Mouse (Mus musculus): ENCODE data around the gene Defb45. TPM values are rescaled to one million over a fixed set of nuclear protein-coding genes. Genes with fewer than 3 reads are reported as not detected.

Gene Defb45
- total RNA-seq, 2 experiments from 2014 or later, result not detected

- Histone ChIP-seq H3K27ac (no peak overlapping the region), H3K4me3 (no peak overlapping the region)
- DNase-seq (ENCODE audit: extremely low spot score in 1 of 2, low spot score in 2 of 2), result no peak
- intact Hi-C loops (cut with DNase I), result no loop called here
- TF ChIP-seq CTCF (IDR thresholded peaks at IDR 0.05), result no peak
These were observed 42.5 kb downstream of the Defb45 start for GRCm38 (mm10) chr2:152556655-152557054.

GRCm38 (mm10) chr2:152553774-152554423 lies 45.3 kb downstream of the Defb45 start:
- H3K4me3 ChIP-seq, result no peak overlapping the region
- TF ChIP-seq CTCF (IDR thresholded peaks at IDR 0.05), result peak; percentile 90
- no peak overlapping the region for H3K27ac ChIP-seq
- intact Hi-C loops (cut with DNase I), result loop anchor here (2.0 kb wide), 1 partner anchor 51 kb away; the partner anchor contains the start of gene Defb36
- DNase-seq (ENCODE audit: extremely low spot score in 1 of 2, low spot score in 2 of 2), result peak; percentile 54 to 73

- Histone ChIP-seq H3K27ac (no peak overlapping the region), H3K4me3 (no peak overlapping the region)
- intact Hi-C loops (cut with DNase I), result loop anchor here (5.0 kb wide), 1 partner anchor 156 kb away; no protein-coding TSS in a partner anchor
- TF ChIP-seq CTCF (IDR thresholded peaks at IDR 0.05), result no peak
- DNase-seq (ENCODE audit: extremely low spot score in 1 of 2, low spot score in 2 of 2), result no peak
These were observed 51.1 kb downstream of the Defb45 start for GRCm38 (mm10) chr2:152548124-152548523.

- H3K4me3 ChIP-seq, result no peak overlapping the region
- peak; percentile 49 to 50 for DNase-seq (ENCODE audit: extremely low spot score in 1 of 2, low spot score in 2 of 2)
- peak; percentile 75 for TF ChIP-seq CTCF (IDR thresholded peaks at IDR 0.05)
- intact Hi-C loops (cut with DNase I), result loop anchor here (1.0 to 5.0 kb wide), 2 partner anchors 73 to 152 kb away; no protein-coding TSS in a partner anchor
- H3K27ac ChIP-seq, result no peak overlapping the region
These were observed 54.5 kb downstream of the Defb45 start for GRCm38 (mm10) chr2:152544691-152545090.

- no peak overlapping the region for H3K27ac ChIP-seq
- TF ChIP-seq CTCF (IDR thresholded peaks at IDR 0.05), result no peak
- H3K4me3 ChIP-seq, result no peak overlapping the region
- intact Hi-C loops (cut with DNase I), result no loop called here
- DNase-seq (ENCODE audit: extremely low spot score in 1 of 2, low spot score in 2 of 2), result no peak
These were observed 55.7 kb downstream of the Defb45 start for GRCm38 (mm10) chr2:152543478-152543877.

Other genes with a start within 250 kb of the Defb45 start
- 10 to 100 TPM; 74.6 to 90.8 TPM for gene Nrsn2, start 222.8 kb downstream of the Defb45 start, total RNA-seq (2021)
- gene Sox12, start 201.3 kb downstream of the Defb45 start, total RNA-seq (2021), result 10 to 100 TPM; 12.8 to 15.7 TPM
- gene Zcchc3, start 184.4 kb downstream of the Defb45 start, total RNA-seq (2021), result 1 to 10 TPM; 8.5 to 9.9 TPM
- gene 6820408C15Rik, start 183.8 kb downstream of the Defb45 start, total RNA-seq (2021), result 1 to 10 TPM; 2.4 to 3.0 TPM
- gene Defb23, start 134.8 kb downstream of the Defb45 start, total RNA-seq (2021), result not detected
- gene Defb20, start 122.3 kb downstream of the Defb45 start, total RNA-seq (2021), result not detected
- gene Defb22, start 109.3 kb downstream of the Defb45 start, total RNA-seq (2021), result not detected
- not detected for gene Defb26, start 87.7 kb downstream of the Defb45 start, total RNA-seq (2021)
- gene Defb28, start 81.1 kb downstream of the Defb45 start, total RNA-seq (2021), result not detected
- gene Defb29, start 59.3 kb downstream of the Defb45 start, total RNA-seq (2021), result not detected
- not detected for gene Gm17416, start 30.1 kb downstream of the Defb45 start, total RNA-seq (2021)
- gene Defb21, start 26.7 kb downstream of the Defb45 start, total RNA-seq (2021), result not detected
- not detected for gene Defb19, start 19.1 kb downstream of the Defb45 start, total RNA-seq (2021)
- gene Defb36, start 4.9 kb upstream of the Defb45 start, total RNA-seq (2021), result not detected
- gene Defb25, start 23.7 kb upstream of the Defb45 start, total RNA-seq (2021), result not detected
- under 1 TPM; 0.65 to 0.68 TPM for gene Rem1, start 27.6 kb upstream of the Defb45 start, total RNA-seq (2021)
- 10 to 100 TPM; 77.2 to 82.2 TPM for gene H13, start 70.1 kb upstream of the Defb45 start, total RNA-seq (2021)
- gene Mcts2, start 87.6 kb upstream of the Defb45 start, total RNA-seq (2021), result 10 to 100 TPM; 17.6 to 19.8 TPM
- 10 to 100 TPM; 22.4 to 24.2 TPM for gene Id1, start 136.9 kb upstream of the Defb45 start, total RNA-seq (2021)
- gene Cox4i2, start 154.8 kb upstream of the Defb45 start, total RNA-seq (2021), result 1 to 10 TPM; 1.7 to 1.9 TPM
- 100 to 1,000 TPM; 133 to 135 TPM for gene Bcl2l1, start 232.3 kb upstream of the Defb45 start, total RNA-seq (2021)
- 1 to 10 TPM; 2.5 to 3.0 TPM for gene Tpx2, start 248.6 kb upstream of the Defb45 start, total RNA-seq (2021)